Mouse (Mus musculus) liver, embryonic 14.5 days (tissue): ENCODE measurements around the gene Ppil1.
"Not testable (repeated sequence)": the region's sequence is repeated elsewhere in the genome, so short reads cannot be mapped to it uniquely, and the experiment has no call there.

Source experiments
- CTCF ChIP-seq: IDR thresholded peaks from 2 replicates; pipeline ENCODE4 v1.5.1; 2016; ENCODE audit warnings: antibody characterized with exemption, low read depth, control low read depth
- EP300 ChIP-seq: IDR thresholded peaks from 2 replicates; pipeline ENCODE4 v1.6.1; 2016; ENCODE audit warnings: antibody characterized with exemption, low read depth

DNA sequence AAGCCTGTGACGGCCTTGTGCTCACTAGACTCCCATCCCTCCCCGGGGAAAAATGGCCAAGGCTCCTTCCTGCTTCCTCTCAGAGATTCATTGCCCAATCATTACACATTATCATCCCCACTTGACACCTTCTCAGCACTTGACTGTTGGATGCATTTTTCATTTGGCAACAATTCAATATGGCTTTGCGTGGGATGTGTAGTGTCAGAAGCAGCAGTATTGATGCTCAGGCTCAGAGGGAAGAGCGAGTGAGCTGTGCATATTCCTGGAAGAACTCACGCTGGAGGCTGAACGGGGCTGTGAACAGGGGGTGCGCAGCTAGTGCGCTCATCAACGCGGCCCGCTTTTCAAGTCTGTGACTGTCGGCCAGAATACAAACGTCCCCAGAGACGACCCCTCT, 13.0 kb downstream of the Ppil1 start:
- TF ChIP-seq CTCF, EP300: not testable (repeated sequence)
